ENCODE assay signal across 8 mouse cellular contexts in genomic region chr3:121349334-121350169, GRCm38 (mm10). TPM values are rescaled to one million over a fixed set of nuclear protein-coding genes. Genes with fewer than 3 reads are reported as not detected.
A peak's percentile ranks its signal among the peaks of the same experiment; 100 is the strongest.
DNase-seq lines count a peak whose midpoint lies in the region; ATAC-seq lines count a peak whose summit lies in the region.

No protein-coding gene starts in this region.

- 35% methylated on average over 33 of the region's 33 CpGs for WGBS in hindbrain, embryonic 15.5 days

- no peaks in the 10 kb centered on the region for H3K27me3 ChIP-seq in hindbrain, embryonic 15.5 days

- H3K36me3 ChIP-seq in hindbrain, embryonic 15.5 days, result no peaks in the 10 kb centered on the region

- no peak for DNase-seq in frontal cortex, postnatal 14 days (ENCODE audit: low spot score in 2 of 2)
- peak; percentile 39 for DNase-seq in right cerebral cortex, postnatal 4 days
- no peak for DNase-seq in right cerebral cortex, adult 18-20 months
- peak; percentile 58 for DNase-seq in retina, postnatal 7 days (ENCODE audit: low read depth, low spot score)
- DNase-seq in thymus, postnatal 4 days, result no peak
- no peak for DNase-seq in thymus, postnatal 10 days (ENCODE audit: low spot score in 2 of 2)

- ATAC-seq in frontal cortex, adult (ENCODE audit: low TSS enrichment), result peak; percentile 60
- peak; percentile 82 for ATAC-seq in hindbrain, embryonic 15.5 days (ENCODE audit: low FRiP score, low read depth)

- H3K4me2 ChIP-seq in hindbrain, embryonic 15.5 days, result peak overlapping the region; percentile 23

- H3K4me3 ChIP-seq in hindbrain, embryonic 15.5 days, result no peak overlapping the region

- no peaks in the 10 kb centered on the region for H3K9me3 ChIP-seq in hindbrain, embryonic 15.5 days

- H3K9ac ChIP-seq in hindbrain, embryonic 15.5 days, result no peak overlapping the region

- peak overlapping the region; percentile 57 for H3K27ac ChIP-seq in hindbrain, embryonic 15.5 days (replicated peaks)

- H3K4me1 ChIP-seq in hindbrain, embryonic 15.5 days (replicated peaks), result peaks cover 32% of the 10 kb centered on the region

RNA-seq across cellular contexts. Expression of gene Alg14, which starts 58.0 kb away (rescaled TPM):
- 34.6 and 38.0 TPM in 2 replicates for polyA plus RNA-seq in hindbrain, embryonic 15.5 days (2015; fragmentation: Nextera tagmentation; extraction: Ambion mirVana)

Comparison
In these comparisons a context has a peak if more than half of its experiments do, and no peak if none do; other contexts are left out.
1. DNase-seq: peak in right cerebral cortex, postnatal 4 days (single experiment) and retina, postnatal 7 days (single experiment); none in frontal cortex, postnatal 14 days (0 of 2), right cerebral cortex, adult 18-20 months (single experiment), thymus, postnatal 4 days (single experiment) and thymus, postnatal 10 days (0 of 2).